Comparison of ENCODE assay signal across 8 mouse cellular contexts in genomic region chr5:110363179-110363821, GRCm38 (mm10). TPM values are rescaled to one million over a fixed set of nuclear protein-coding genes. Genes with fewer than 3 reads are reported as not detected.
DNase-seq lines count a peak whose midpoint lies in the region; ATAC-seq lines count a peak whose summit lies in the region.

No protein-coding gene starts in this region.

- H3K9me3 ChIP-seq in hindbrain, embryonic 11.5 days (ENCODE audit: control insufficient read depth, low read length), result no peaks in the 10 kb centered on the region

- ATAC-seq in hindbrain, embryonic 11.5 days (ENCODE audit: low FRiP score), result peak; percentile 79

- peak overlapping the region; percentile 95 for H3K4me2 ChIP-seq in hindbrain, embryonic 11.5 days (replicated peaks; ENCODE audit: low read depth, low read length)

- WGBS in hindbrain, embryonic 11.5 days, result 2% methylated on average over 64 of the region's 72 CpGs

- H3K36me3 ChIP-seq in hindbrain, embryonic 11.5 days (ENCODE audit: control insufficient read depth, insufficient read depth, low read length), result no peaks in the 10 kb centered on the region

- H3K4me1 ChIP-seq in hindbrain, embryonic 11.5 days (replicated peaks; ENCODE audit: control insufficient read depth, insufficient read depth, low read length), result peaks cover 5% of the 10 kb centered on the region; the same call in 1 of the 2 replicates

- DNase-seq in NIH3T3 (ENCODE audit: low read depth), result peak; percentile 48
- DNase-seq in cerebellum, adult 9-11 months, result peak; percentile 59
- DNase-seq in frontal cortex, postnatal 14 days (ENCODE audit: low spot score in 2 of 2), result peak; percentile 35 to 61
- peak; percentile 90 for DNase-seq in hindbrain, embryonic 11.5 days (ENCODE audit: low spot score)
- peak; percentile 61 to 66 for DNase-seq in layer of hippocampus, postnatal 25 days (ENCODE audit: extremely low spot score in 1 of 2, low spot score in 1 of 2)
- peak; percentile 84 for DNase-seq in lung, postnatal 10 days
- peak; percentile 83 for DNase-seq in retina, embryonic 14.5 days (ENCODE audit: low spot score)
- peak; percentile 92 for DNase-seq in thymus, postnatal 4 days

- no peak overlapping the region for H3K27ac ChIP-seq in hindbrain, embryonic 11.5 days (ENCODE audit: low read depth, low read length)

- peak overlapping the region; percentile 61 for H3K9ac ChIP-seq in hindbrain, embryonic 11.5 days (ENCODE audit: low read depth, low read length)

- peaks cover 7% of the 10 kb centered on the region; the same call in 1 of the 2 replicates for H3K27me3 ChIP-seq in hindbrain, embryonic 11.5 days (ENCODE audit: control insufficient read depth, insufficient read depth, low read length)

- peak overlapping the region; percentile 39 for H3K4me3 ChIP-seq in hindbrain, embryonic 11.5 days (ENCODE audit: low read depth, low read length)

RNA-seq across cellular contexts. Expression of gene Lrcol1, which starts 18.8 kb away (rescaled TPM):
- polyA plus RNA-seq in hindbrain, embryonic 11.5 days (2014; fragmentation: Nextera tagmentation; extraction: Ambion mirVana), result not detected in 2 replicates
- not detected for total RNA-seq in layer of hippocampus, postnatal 25 days (2021)

RNA-seq across cellular contexts. Expression of gene P2rx2, which starts 20.3 kb away (rescaled TPM):
- polyA plus RNA-seq in hindbrain, embryonic 11.5 days (2014; fragmentation: Nextera tagmentation; extraction: Ambion mirVana), result 0.67 and 0.91 TPM in 2 replicates
- under 1 TPM in 1 of 2 experiments, not detected in 1; 0.75 TPM for total RNA-seq in layer of hippocampus, postnatal 25 days (2021)
